Comparison of ENCODE assay signal across 14 mouse cellular contexts in genomic region chr3:45924338-45924737, GRCm38 (mm10).
"Had no signal": no experiment of that assay in that cellular context is flagged by ENCODE, and none has a peak within 500 bp of the region (broad histone marks: within the 10 kb centered on the region; RNA-seq: fewer than 3 reads in every experiment).

No protein-coding gene starts in this region.

- H3K27me3 ChIP-seq: limb, embryonic 12.5 days; liver, embryonic 13.5 days; neural tube, embryonic 15.5 days; stomach, embryonic 15.5 days had no signal

- H3K4me3 ChIP-seq: limb, embryonic 12.5 days; liver, embryonic 13.5 days; myocyte; neural tube, embryonic 15.5 days; stomach, embryonic 15.5 days had no signal

- H3K36me3 ChIP-seq: limb, embryonic 12.5 days; liver, embryonic 13.5 days; neural tube, embryonic 15.5 days; stomach, embryonic 15.5 days had no signal

- DNase-seq: kidney, adult 8-10 months; kidney, postnatal 36 days; liver; liver, embryonic 13.5 days; liver, postnatal 0 days; lung, postnatal 36 days; spleen, adult 18-20 months; thymus, postnatal 36 days had no signal

- H3K9me3 ChIP-seq: limb, embryonic 12.5 days; liver, embryonic 13.5 days; neural tube, embryonic 15.5 days; stomach, embryonic 15.5 days had no signal

- ATAC-seq: intestine, embryonic 16.5 days; liver, postnatal 0 days had no signal

- H3K27ac ChIP-seq: limb, embryonic 12.5 days; liver, embryonic 13.5 days; neural tube, embryonic 15.5 days; stomach, embryonic 15.5 days had no signal

- H3K9ac ChIP-seq: limb, embryonic 12.5 days; liver, embryonic 13.5 days; liver, postnatal 0 days; neural tube, embryonic 15.5 days; stomach, embryonic 15.5 days had no signal

- H3K4me2 ChIP-seq: limb, embryonic 12.5 days; liver, embryonic 13.5 days; midbrain, embryonic 11.5 days; neural tube, embryonic 15.5 days; stomach, embryonic 15.5 days had no signal

- H3K4me1 ChIP-seq: limb, embryonic 12.5 days; liver, embryonic 13.5 days; neural tube, embryonic 15.5 days; stomach, embryonic 15.5 days had no signal
